Mouse (Mus musculus): ENCODE measurements around the gene Ube2cbp.

Ube2cbp gene

GRCm38 (mm10) chr9:86435510-86435909 is 29.2 kb downstream of the Ube2cbp start:
- DNase-seq (ENCODE audit: low read depth, low spot score) = no peak

GRCm38 (mm10) chr9:86423331-86423730 is 41.4 kb downstream of the Ube2cbp start:
- no peak for DNase-seq (ENCODE audit: low read depth, low spot score)

- DNase-seq (ENCODE audit: low read depth, low spot score) = no peak
Observed at GRCm38 (mm10) chr9:86419366-86419765, 45.4 kb downstream of the Ube2cbp start.

GRCm38 (mm10) chr9:86417971-86418370 is 46.8 kb downstream of the Ube2cbp start:
- no peak for DNase-seq (ENCODE audit: low read depth, low spot score)

GRCm38 (mm10) chr9:86395785-86396184 is 69.0 kb downstream of the Ube2cbp start:
- DNase-seq (ENCODE audit: low read depth, low spot score) = no peak

GRCm38 (mm10) chr9:86395012-86395411 is 69.7 kb downstream of the Ube2cbp start:
- no peak for DNase-seq (ENCODE audit: low read depth, low spot score)

GRCm38 (mm10) chr9:86393586-86394272 is 71.0 kb downstream of the Ube2cbp start:
- DNase-seq (ENCODE audit: low read depth, low spot score) = no peak

- no peak for DNase-seq (ENCODE audit: low read depth, low spot score)
Observed at GRCm38 (mm10) chr9:86391467-86391866, 73.3 kb downstream of the Ube2cbp start.

- no peak for DNase-seq (ENCODE audit: low read depth, low spot score)
Observed at GRCm38 (mm10) chr9:86390713-86391112, 74.0 kb downstream of the Ube2cbp start.

- DNase-seq (ENCODE audit: low read depth, low spot score) = no peak
Observed at GRCm38 (mm10) chr9:86388538-86388937, 76.2 kb downstream of the Ube2cbp start.

- DNase-seq (ENCODE audit: low read depth, low spot score) = peak; percentile 11
Observed at GRCm38 (mm10) chr9:86376923-86377322, 87.8 kb downstream of the Ube2cbp start.

GRCm38 (mm10) chr9:86372783-86373567 is 91.8 kb downstream of the Ube2cbp start:
- DNase-seq (ENCODE audit: low read depth, low spot score) = no peak

GRCm38 (mm10) chr9:86369208-86369607 is 95.5 kb downstream of the Ube2cbp start:
- DNase-seq (ENCODE audit: low read depth, low spot score) = no peak

- peak; percentile 29 for DNase-seq (ENCODE audit: low read depth, low spot score)
Observed at GRCm38 (mm10) chr9:86360536-86360935, 104.2 kb downstream of the Ube2cbp start.

GRCm38 (mm10) chr9:86355851-86356250 is 108.9 kb downstream of the Ube2cbp start:
- no peak for DNase-seq (ENCODE audit: low read depth, low spot score)

- no peak for DNase-seq (ENCODE audit: low read depth, low spot score)
Observed at GRCm38 (mm10) chr9:86351491-86351890, 113.3 kb downstream of the Ube2cbp start.

- DNase-seq (ENCODE audit: low read depth, low spot score) = no peak
Observed at GRCm38 (mm10) chr9:86336792-86337191, 128.0 kb downstream of the Ube2cbp start.

- DNase-seq (ENCODE audit: low read depth, low spot score) = no peak
Observed at GRCm38 (mm10) chr9:86336361-86336760, 128.4 kb downstream of the Ube2cbp start.

GRCm38 (mm10) chr9:86335588-86335987 is 129.2 kb downstream of the Ube2cbp start:
- DNase-seq (ENCODE audit: low read depth, low spot score) = no peak

GRCm38 (mm10) chr9:86334357-86334756 is 130.4 kb downstream of the Ube2cbp start:
- DNase-seq (ENCODE audit: low read depth, low spot score) = no peak

GRCm38 (mm10) chr9:86330591-86330990 is 134.2 kb downstream of the Ube2cbp start:
- no peak for DNase-seq (ENCODE audit: low read depth, low spot score)

- peak; percentile 9 for DNase-seq (ENCODE audit: low read depth, low spot score)
Observed at GRCm38 (mm10) chr9:86328270-86328669, 136.5 kb downstream of the Ube2cbp start.

GRCm38 (mm10) chr9:86327341-86327740 is 137.4 kb downstream of the Ube2cbp start:
- no peak for DNase-seq (ENCODE audit: low read depth, low spot score)

Data from mesoderm, embryonic 11.5 days (tissue).